Mouse (Mus musculus) ES-Bruce4 (cell line): ENCODE results near the gene C1qtnf6.

Experiments
- CTCF ChIP-seq: IDR thresholded peaks from one replicate; pipeline ENCODE4 v1.8.1; 2011; ENCODE audit warnings: low read depth, low read length
- POLR2A ChIP-seq: IDR thresholded peaks from one replicate; pipeline ENCODE4 v1.8.1; 2011; ENCODE audit warnings: low read length; ENCODE audit not compliant: insufficient read depth

GRCm38 (mm10) chr15:78533346-78533835 is 2.2 kb upstream of the C1qtnf6 start:
- TF ChIP-seq POLR2A: no peak
- TF ChIP-seq CTCF: no peak
